In the genomic region with DNA sequence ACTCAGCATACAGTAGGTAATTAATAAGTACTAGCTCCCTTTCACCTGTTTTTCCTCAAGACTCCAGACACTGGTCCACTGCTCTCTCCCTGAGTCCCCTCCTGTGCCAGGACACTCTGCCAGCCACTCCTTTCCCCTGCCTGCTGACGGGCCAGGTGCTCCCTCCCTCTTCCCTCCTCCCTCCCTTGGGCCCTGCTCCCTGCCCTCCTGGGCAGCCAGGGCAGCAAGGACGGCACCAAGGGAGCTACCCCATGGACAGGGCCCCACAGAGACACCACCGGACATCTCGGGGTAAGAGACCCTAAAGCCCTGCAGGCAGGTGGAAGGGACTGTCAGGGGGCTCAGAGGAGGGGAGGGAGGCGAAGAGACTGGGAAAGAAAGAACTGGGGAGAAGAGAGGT, we compare ENCODE assay signal across 8 mouse cellular contexts. TPM values are rescaled to one million over a fixed set of nuclear protein-coding genes. Genes with fewer than 3 reads are reported as not detected.
DNase-seq lines count a peak whose midpoint lies in the region; ATAC-seq and TF ChIP-seq lines count a peak whose summit lies in the region.

Gene Rorc (plus strand): TSS at position 154 of the 400 bp plus-strand sequence.

- no peaks in the 10 kb centered on the region for H3K9me3 ChIP-seq in erythroblast, embryonic 14.5 days (ENCODE audit: control insufficient read depth, low read length)
- H3K9me3 ChIP-seq in lung, embryonic 14.5 days (ENCODE audit: low read depth, low read length), result no peaks in the 10 kb centered on the region
- no peaks in the 10 kb centered on the region for H3K9me3 ChIP-seq in stomach, postnatal 0 days (ENCODE audit: control insufficient read depth, low read length)

- no peak within 1 kb of the TSS for H3K9ac ChIP-seq in lung, embryonic 14.5 days
- H3K9ac ChIP-seq in stomach, postnatal 0 days (ENCODE audit: low read length), result peak within 1 kb of the TSS; percentile 45

- H3K4me3 ChIP-seq in erythroblast, embryonic 14.5 days (replicated peaks), result peak within 1 kb of the TSS; percentile 14
- peak within 1 kb of the TSS; percentile 23; the same call in 1 of the 2 replicates for H3K4me3 ChIP-seq in lung, embryonic 14.5 days (ENCODE audit: low read depth, low read length)
- H3K4me3 ChIP-seq in stomach, postnatal 0 days (ENCODE audit: low read depth, low read length), result peak within 1 kb of the TSS; percentile 35

- TF ChIP-seq CTCF in lung, embryonic 14.5 days (IDR thresholded peaks at IDR 0.05; ENCODE audit: low read depth), result no peak
- TF ChIP-seq CTCF in stomach, postnatal 0 days (IDR thresholded peaks at IDR 0.05; ENCODE audit: low read depth), result no peak

- ATAC-seq in erythroblast, adult 5-6 weeks (replicated peaks; ENCODE audit: low FRiP score, poor library complexity, severe bottlenecking), result no peak
- no peak for ATAC-seq in lung, embryonic 14.5 days (ENCODE audit: insufficient read depth)
- ATAC-seq in stomach, postnatal 0 days (ENCODE audit: low FRiP score, low TSS enrichment), result peak; percentile 67

- H3K27me3 ChIP-seq in erythroblast, embryonic 14.5 days (ENCODE audit: control insufficient read depth), result peaks cover 4% of the 10 kb centered on the region
- H3K27me3 ChIP-seq in lung, embryonic 14.5 days (ENCODE audit: insufficient read depth, low read length), result no peaks in the 10 kb centered on the region
- H3K27me3 ChIP-seq in stomach, postnatal 0 days (ENCODE audit: control insufficient read depth, insufficient read depth, low read length), result no peaks in the 10 kb centered on the region

- DNase-seq in cerebellum, postnatal 14 days, result peak; percentile 52 to 65
- peak; percentile 42 for DNase-seq in heart, adult 8-10 months (ENCODE audit: low spot score)
- DNase-seq in kidney, adult 18-20 months, result peak; percentile 77
- no peak for DNase-seq in lung, embryonic 14.5 days
- peak; percentile 79 for DNase-seq in stomach, postnatal 0 days (ENCODE audit: low spot score)
- DNase-seq in spleen, adult 18-20 months, result no peak

- no peak for TF ChIP-seq EP300 in stomach, postnatal 0 days (optimal IDR thresholded peaks at IDR 0.05)

- H3K4me1 ChIP-seq in erythroblast, embryonic 14.5 days (ENCODE audit: control insufficient read depth), result no peaks in the 10 kb centered on the region; the same call in 1 of the 2 replicates
- H3K4me1 ChIP-seq in lung, embryonic 14.5 days (ENCODE audit: insufficient read depth), result no peaks in the 10 kb centered on the region
- no peaks in the 10 kb centered on the region for H3K4me1 ChIP-seq in stomach, postnatal 0 days (replicated peaks; ENCODE audit: control insufficient read depth, insufficient read depth)

- peak within 1 kb of the TSS; percentile 62 for H3K27ac ChIP-seq in lung, embryonic 14.5 days (ENCODE audit: low read depth)
- peak within 1 kb of the TSS; percentile 61 for H3K27ac ChIP-seq in stomach, postnatal 0 days (replicated peaks)

- WGBS in lung, embryonic 14.5 days, result 13% methylated on average over 5 of the region's 5 CpGs
- 23% methylated on average over 5 of the region's 5 CpGs for WGBS in stomach, postnatal 0 days

- peak within 1 kb of the TSS; percentile 51 for H3K4me2 ChIP-seq in lung, embryonic 14.5 days
- peak within 1 kb of the TSS; percentile 52 for H3K4me2 ChIP-seq in stomach, postnatal 0 days (replicated peaks; ENCODE audit: low read depth)

- H3K36me3 ChIP-seq in erythroblast, embryonic 14.5 days (ENCODE audit: control insufficient read depth), result no peaks in the 10 kb centered on the region
- H3K36me3 ChIP-seq in lung, embryonic 14.5 days (ENCODE audit: insufficient read depth), result no peaks in the 10 kb centered on the region
- no peaks in the 10 kb centered on the region for H3K36me3 ChIP-seq in stomach, postnatal 0 days (ENCODE audit: control insufficient read depth, insufficient read depth, low read length)

RNA-seq across cellular contexts. Expression of gene Rorc, which starts in this region (rescaled TPM):
- polyA plus RNA-seq in erythroblast, embryonic 14.5 days (2012), result not detected in 2 replicates
- total RNA-seq in erythroblast, adult 5-6 weeks (2015; ENCODE audit: low replicate concordance), result not detected in 2 replicates
- total RNA-seq in erythroblast, adult 5-6 weeks (2017; ENCODE audit: low replicate concordance), result not detected in 2 replicates
- total RNA-seq in heart, adult 8-10 months (2022), result 10 to 100 TPM; 36.3 to 53.0 (median 47.2) TPM
- polyA plus RNA-seq in lung, embryonic 14.5 days (2014; fragmentation: Nextera tagmentation; extraction: Ambion mirVana), result 4.7 and 5.4 TPM in 2 replicates
- 7.5 and 8.8 TPM in 2 replicates for polyA plus RNA-seq in stomach, postnatal 0 days (2015; fragmentation: Nextera tagmentation; extraction: Ambion mirVana)

Comparison
In these comparisons a context has a peak if more than half of its experiments do, and no peak if none do; other contexts are left out.
1. RNA of gene Rorc (total RNA-seq): 36.3 to 53.0 TPM in heart, adult 8-10 months; not detected in erythroblast, adult 5-6 weeks; every median in the first group is over 10 times any median in the second.
2. DNase-seq: peak in cerebellum, postnatal 14 days (2 of 2), heart, adult 8-10 months (single experiment), kidney, adult 18-20 months (single experiment) and stomach, postnatal 0 days (single experiment); none in lung, embryonic 14.5 days (single experiment) and spleen, adult 18-20 months (0 of 2).
3. Peak in every context shown above with its lines, with median percentiles within 50 percentile points of each other: H3K4me3 ChIP-seq.